Mouse (Mus musculus): ENCODE measurements around the gene Trmt5.

DNA sequence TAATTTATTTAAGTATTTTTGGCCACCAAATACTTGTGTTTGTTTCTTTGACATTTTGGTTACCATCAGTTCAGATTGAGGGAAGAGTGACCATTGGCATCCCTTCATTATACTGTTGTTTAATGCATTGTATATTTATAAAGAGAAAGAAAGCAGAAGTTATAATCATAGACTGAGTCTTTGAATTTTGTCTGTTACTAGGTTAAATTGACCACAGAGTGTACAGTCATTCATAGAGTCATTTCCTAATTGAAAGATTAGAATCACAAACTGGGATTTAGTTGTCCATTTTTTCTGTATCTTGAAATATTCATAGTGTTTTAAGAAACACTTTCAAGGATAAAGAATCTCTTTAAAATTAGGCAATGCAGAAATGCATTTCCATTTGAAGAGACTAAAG lies 55.0 kb downstream of the Trmt5 start:
- no peak for TF ChIP-seq CTCF (IDR thresholded peaks at IDR 0.05; ENCODE audit: insufficient read depth, low read length)
- no peak for TF ChIP-seq POLR2A (IDR thresholded peaks at IDR 0.05; ENCODE audit: borderline replicate concordance, extremely low read depth, low read depth, low read length)

Measured in lung, adult 2 months (tissue).